Mouse (Mus musculus) limb, embryonic 12.5 days (tissue): Measurements from ENCODE around the gene Hck. TPM values are rescaled to one million over a fixed set of nuclear protein-coding genes. Genes with fewer than 3 reads are reported as not detected.

Experiments
- ATAC-seq: fragments of 200-750 bp; cut with Nextera tagmentation; 2 replicates; pipeline ENCODE4 v1.8.0; 2017; ENCODE audit warnings: low read depth, moderate TSS enrichment; ENCODE audit not compliant: insufficient number of reproducible peaks, insufficient read depth, low FRiP score, low TSS enrichment
- H3K27ac ChIP-seq: fragments of 300-500 bp; sonication (generic); 2 replicates; pipeline ENCODE4 v1.5.1; 2016; ENCODE audit warnings: mild to moderate bottlenecking, moderate library complexity
- H3K27me3 ChIP-seq: fragments of 300-500 bp; sonication (generic); 2 replicates; pipeline ENCODE4 v1.6.1; 2016; ENCODE audit warnings: mild to moderate bottlenecking, moderate library complexity
- H3K36me3 ChIP-seq: fragments of 300-500 bp; sonication (generic); 2 replicates; pipeline ENCODE4 v1.6.1; 2016; ENCODE audit warnings: mild to moderate bottlenecking, moderate library complexity
- H3K4me1 ChIP-seq: fragments of 300-500 bp; sonication (generic); replicated peaks from 2 replicates; pipeline ENCODE4 v1.6.1; 2016
- H3K4me2 ChIP-seq: fragments of 300-500 bp; sonication (generic); 2 replicates; pipeline ENCODE4 v1.6.1; 2016; ENCODE audit warnings: mild to moderate bottlenecking, moderate library complexity
- H3K4me3 ChIP-seq: fragments of 300-500 bp; sonication (generic); replicated peaks from 2 replicates; pipeline ENCODE4 v1.5.1; 2016; ENCODE audit warnings: mild to moderate bottlenecking
- H3K9ac ChIP-seq: fragments of 300-500 bp; sonication (generic); replicated peaks from 2 replicates; pipeline ENCODE4 v1.6.1; 2016; ENCODE audit warnings: mild to moderate bottlenecking, moderate library complexity
- H3K9me3 ChIP-seq: fragments of 300-500 bp; sonication (generic); 2 replicates; pipeline ENCODE4 v1.6.1; 2016; ENCODE audit warnings: mild to moderate bottlenecking, moderate library complexity
- WGBS: fragments of 180-500 bp; shearing (Covaris S2); methylation state at CpG from one replicate; pipeline ENCODE4 v1.1.7; 2016; 5-methylcytosine and 5-hydroxymethylcytosine counted together
- polyA plus RNA-seq: library from polyadenylated mRNA; unstranded; fragments of >200 nt; fragmentation: Nextera tagmentation; extraction: Ambion mirVana; gene quantifications from 2 replicates; pipeline ENCODE4 v1.2.1, GENCODE M21; 2016

The Hck gene
- polyA plus RNA-seq, 1 experiment from 2014 or later = 2.9 TPM

- WGBS = 24% methylated on average over 6 of the region's 6 CpGs
- no peak for ATAC-seq
- H3K9ac ChIP-seq = no peak overlapping the region
- no peak overlapping the region for H3K4me3 ChIP-seq
- no peak overlapping the region for H3K4me2 ChIP-seq
- H3K36me3 ChIP-seq = no peaks in the 10 kb centered on the region
- no peaks in the 10 kb centered on the region for H3K4me1 ChIP-seq
- H3K27me3 ChIP-seq = 0 out of 2 replicates have a peak, but pooled peaks cover 3% of the 10 kb centered on the region
- H3K9me3 ChIP-seq = no peaks in the 10 kb centered on the region
- no peak overlapping the region for H3K27ac ChIP-seq
Observed at GRCm38 (mm10) chr2:153131019-153131418, 22.8 kb downstream of the Hck start.

- Histone ChIP-seq H3K9me3 (no peaks in the 10 kb centered on the region), H3K4me3 (no peak overlapping the region), H3K27me3 (0 out of 2 replicates have a peak, but pooled peaks cover 3% of the 10 kb centered on the region), H3K4me1 (no peaks in the 10 kb centered on the region), H3K9ac (no peak overlapping the region), H3K4me2 (no peak overlapping the region), H3K36me3 (no peaks in the 10 kb centered on the region), H3K27ac (no peak overlapping the region)
- ATAC-seq = no peak
- WGBS = 35% methylated on average over 5 of the region's 5 CpGs
Observed at GRCm38 (mm10) chr2:153134237-153134636, 26.0 kb downstream of the Hck start.

GRCm38 (mm10) chr2:153136211-153136610 is 27.9 kb downstream of the Hck start:
- H3K9me3 ChIP-seq = no peaks in the 10 kb centered on the region
- WGBS = 51% methylated on average over 4 of the region's 4 CpGs
- H3K4me1 ChIP-seq = no peaks in the 10 kb centered on the region; the same call in 1 of the 2 replicates
- no peak overlapping the region for H3K4me2 ChIP-seq
- H3K27me3 ChIP-seq = 0 out of 2 replicates have a peak, but pooled peaks cover 3% of the 10 kb centered on the region
- H3K9ac ChIP-seq = no peak overlapping the region
- ATAC-seq = no peak
- no peak overlapping the region for H3K4me3 ChIP-seq
- H3K27ac ChIP-seq = no peak overlapping the region
- no peaks in the 10 kb centered on the region for H3K36me3 ChIP-seq

- H3K9me3 ChIP-seq = no peaks in the 10 kb centered on the region
- ATAC-seq = no peak
- 82% methylated on average over 7 of the region's 7 CpGs for WGBS
Observed at GRCm38 (mm10) chr2:153139158-153139557, 30.9 kb downstream of the Hck start.

GRCm38 (mm10) chr2:153139996-153140613 is 31.8 kb downstream of the Hck start:
- ATAC-seq = no peak
- H3K9me3 ChIP-seq = no peaks in the 10 kb centered on the region
- peaks cover 11% of the 10 kb centered on the region for H3K27me3 ChIP-seq
- H3K4me1 ChIP-seq = no peaks in the 10 kb centered on the region; the same call in 1 of the 2 replicates
- H3K36me3 ChIP-seq = no peaks in the 10 kb centered on the region
- no peak overlapping the region for H3K9ac ChIP-seq
- H3K4me3 ChIP-seq = no peak overlapping the region
- WGBS = 19% methylated on average over 9 of the region's 9 CpGs
- no peak overlapping the region for H3K27ac ChIP-seq
- H3K4me2 ChIP-seq = no peak overlapping the region

More at GRCm38 (mm10) chr2:153139158-153139557, 30.9 kb downstream of the Hck start:
- no peak overlapping the region for H3K27ac ChIP-seq
- no peaks in the 10 kb centered on the region for H3K36me3 ChIP-seq
- H3K9ac ChIP-seq = no peak overlapping the region
- H3K4me1 ChIP-seq = no peaks in the 10 kb centered on the region; the same call in 1 of the 2 replicates
- H3K4me2 ChIP-seq = no peak overlapping the region
- H3K4me3 ChIP-seq = no peak overlapping the region
- peaks cover 11% of the 10 kb centered on the region for H3K27me3 ChIP-seq

DNA sequence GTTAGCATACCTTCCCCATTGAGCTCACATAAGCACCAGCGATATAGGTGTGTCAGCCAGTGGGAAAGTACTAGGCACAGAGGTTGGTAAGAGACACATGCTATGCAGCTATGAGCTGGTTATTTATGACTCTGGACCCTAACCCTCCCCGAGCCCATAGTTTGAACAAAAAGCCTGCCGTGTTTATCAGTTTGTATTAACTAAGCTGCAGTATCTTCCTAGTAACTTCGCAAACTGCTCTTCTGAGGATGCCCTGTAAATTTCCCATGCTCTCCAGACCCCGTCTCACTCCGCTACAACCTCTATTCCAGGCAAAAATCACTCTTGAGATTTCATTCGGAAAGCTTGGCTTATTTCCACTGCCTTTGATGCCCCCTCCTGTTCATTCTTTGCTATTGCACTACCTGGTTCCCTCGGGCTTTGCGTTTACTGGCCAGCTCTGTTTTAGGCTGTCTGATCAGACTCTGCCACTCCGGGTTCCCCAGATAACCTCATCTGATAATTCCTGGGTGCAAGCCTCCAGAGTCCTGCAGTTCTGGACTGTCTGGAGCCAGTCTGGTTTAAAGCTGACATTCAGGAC is 34.4 kb downstream of the Hck start:
- no peak overlapping the region for H3K4me2 ChIP-seq
- no peaks in the 10 kb centered on the region for H3K36me3 ChIP-seq
- H3K27me3 ChIP-seq = peaks cover 11% of the 10 kb centered on the region
- H3K9ac ChIP-seq = no peak overlapping the region
- H3K9me3 ChIP-seq = no peaks in the 10 kb centered on the region
- H3K4me1 ChIP-seq = no peaks in the 10 kb centered on the region; the same call in 1 of the 2 replicates
- no peak for ATAC-seq
- no peak overlapping the region for H3K4me3 ChIP-seq
- WGBS = 30% methylated on average over 10 of the region's 10 CpGs
- H3K27ac ChIP-seq = no peak overlapping the region

- Histone ChIP-seq H3K4me3 (no peak overlapping the region), H3K9me3 (no peaks in the 10 kb centered on the region), H3K4me2 (no peak overlapping the region), H3K36me3 (no peaks in the 10 kb centered on the region), H3K9ac (no peak overlapping the region), H3K27ac (no peak overlapping the region), H3K27me3 (peaks cover 11% of the 10 kb centered on the region), H3K4me1 (no peaks in the 10 kb centered on the region; the same call in 1 of the 2 replicates)
- ATAC-seq = no peak
- WGBS = 73% methylated on average over 5 of the region's 5 CpGs
Observed at GRCm38 (mm10) chr2:153145346-153145745, 37.1 kb downstream of the Hck start.

DNA sequence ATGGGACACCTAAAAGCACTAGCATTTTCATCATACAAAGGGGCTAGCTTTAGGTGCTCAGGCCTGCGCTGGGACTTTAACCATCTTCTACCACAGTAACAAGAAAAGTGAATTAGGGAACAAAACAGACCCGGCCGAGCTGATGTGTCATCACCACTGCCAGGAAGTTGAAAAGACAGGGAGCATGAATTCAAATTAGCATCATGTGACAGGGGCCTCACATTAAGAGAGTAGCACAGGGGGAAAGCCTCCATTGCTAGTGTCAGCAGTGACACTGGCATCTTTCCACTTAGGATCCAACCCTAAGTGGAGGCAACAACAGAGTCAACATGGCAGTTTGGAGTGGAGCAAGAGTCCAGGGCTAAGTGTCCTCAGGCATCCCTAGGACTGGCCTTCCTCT is 39.0 kb downstream of the Hck start:
- ATAC-seq = no peak
- Histone ChIP-seq H3K27me3 (peaks cover 11% of the 10 kb centered on the region), H3K4me1 (no peaks in the 10 kb centered on the region), H3K9ac (no peak overlapping the region), H3K36me3 (no peaks in the 10 kb centered on the region), H3K4me3 (no peak overlapping the region), H3K9me3 (no peaks in the 10 kb centered on the region), H3K4me2 (no peak overlapping the region), H3K27ac (no peak overlapping the region)
- 80% methylated on average over 3 of the region's 3 CpGs for WGBS

GRCm38 (mm10) chr2:153147715-153148114 is 39.4 kb downstream of the Hck start:
- Histone ChIP-seq H3K27ac (no peak overlapping the region), H3K4me3 (no peak overlapping the region), H3K36me3 (no peaks in the 10 kb centered on the region), H3K27me3 (peaks cover 10% of the 10 kb centered on the region), H3K4me1 (no peaks in the 10 kb centered on the region), H3K9me3 (no peaks in the 10 kb centered on the region), H3K4me2 (no peak overlapping the region), H3K9ac (no peak overlapping the region)
- ATAC-seq = no peak
- WGBS = 21% methylated on average over 3 of the region's 3 CpGs

- ATAC-seq = no peak
- Histone ChIP-seq H3K4me3 (no peak overlapping the region), H3K4me1 (no peaks in the 10 kb centered on the region), H3K9me3 (no peaks in the 10 kb centered on the region), H3K27me3 (peaks cover 3% of the 10 kb centered on the region), H3K27ac (no peak overlapping the region), H3K4me2 (no peak overlapping the region), H3K36me3 (no peaks in the 10 kb centered on the region), H3K9ac (no peak overlapping the region)
- 84% methylated on average over 3 of the region's 3 CpGs for WGBS
Observed at GRCm38 (mm10) chr2:153149742-153150141, 41.5 kb downstream of the Hck start.

GRCm38 (mm10) chr2:153151026-153151425 is 42.8 kb downstream of the Hck start:
- H3K27me3 ChIP-seq = peaks cover 3% of the 10 kb centered on the region
- no peak overlapping the region for H3K4me3 ChIP-seq
- H3K4me2 ChIP-seq = no peak overlapping the region
- no peak for ATAC-seq
- 82% methylated on average over 7 of the region's 7 CpGs for WGBS
- H3K9me3 ChIP-seq = no peaks in the 10 kb centered on the region
- no peaks in the 10 kb centered on the region for H3K36me3 ChIP-seq
- no peak overlapping the region for H3K9ac ChIP-seq
- H3K4me1 ChIP-seq = no peaks in the 10 kb centered on the region
- H3K27ac ChIP-seq = no peak overlapping the region
